ENCODE assay signal across 32 mouse cellular contexts in genomic region chr10:78446195-78446594, GRCm38 (mm10).
"Had no signal": no experiment of that assay in that cellular context is flagged by ENCODE, and none has a peak within 500 bp of the region (broad histone marks: within the 10 kb centered on the region; RNA-seq: fewer than 3 reads in every experiment).

No protein-coding gene starts in this region.

- H3K4me1 ChIP-seq: limb, embryonic 10.5 days; limb, embryonic 12.5 days; limb, embryonic 13.5 days; limb, embryonic 15.5 days; liver, embryonic 12.5 days; liver, embryonic 13.5 days; liver, embryonic 15.5 days; lung, embryonic 15.5 days; midbrain, embryonic 10.5 days; midbrain, embryonic 12.5 days; midbrain, embryonic 13.5 days; midbrain, embryonic 15.5 days; neural tube, embryonic 12.5 days had no signal

- DNase-seq: left cerebral cortex, postnatal 4 days; liver; liver, embryonic 13.5 days; liver, postnatal 0 days; lung, adult 18-20 months; lung, adult 2 months; lung, embryonic 14.5 days; lung, postnatal 10 days; lung, postnatal 14 days; lung, postnatal 36 days; lung, postnatal 4 days; midbrain, embryonic 14.5 days had no signal

- H3K9ac ChIP-seq: limb, embryonic 12.5 days; limb, embryonic 13.5 days; limb, embryonic 15.5 days; liver, embryonic 12.5 days; liver, embryonic 13.5 days; liver, embryonic 14.5 days; liver, embryonic 15.5 days; liver, postnatal 0 days; lung, embryonic 14.5 days; lung, embryonic 15.5 days; midbrain, embryonic 12.5 days; midbrain, embryonic 13.5 days; midbrain, embryonic 15.5 days; neural tube, embryonic 12.5 days had no signal

- H3K4me3 ChIP-seq: limb, embryonic 10.5 days; limb, embryonic 12.5 days; limb, embryonic 13.5 days; limb, embryonic 15.5 days; liver, embryonic 12.5 days; liver, embryonic 13.5 days; liver, embryonic 15.5 days; lung, embryonic 15.5 days; megakaryocyte, embryonic 14.5 days; midbrain, embryonic 10.5 days; midbrain, embryonic 12.5 days; midbrain, embryonic 13.5 days; midbrain, embryonic 15.5 days; myocyte; neural tube, embryonic 12.5 days had no signal

- H3K4me2 ChIP-seq: limb, embryonic 12.5 days; limb, embryonic 13.5 days; limb, embryonic 15.5 days; liver, embryonic 11.5 days; liver, embryonic 12.5 days; liver, embryonic 13.5 days; liver, embryonic 15.5 days; lung, embryonic 14.5 days; lung, embryonic 15.5 days; midbrain, embryonic 11.5 days; midbrain, embryonic 12.5 days; midbrain, embryonic 13.5 days; midbrain, embryonic 15.5 days; neural tube, embryonic 12.5 days had no signal

- H3K27me3 ChIP-seq: limb, embryonic 12.5 days; limb, embryonic 13.5 days; limb, embryonic 15.5 days; liver, embryonic 12.5 days; liver, embryonic 13.5 days; liver, embryonic 15.5 days; lung, embryonic 15.5 days; megakaryocyte, embryonic 14.5 days; midbrain, embryonic 12.5 days; midbrain, embryonic 13.5 days; midbrain, embryonic 15.5 days; neural tube, embryonic 12.5 days had no signal

- H3K9me3 ChIP-seq: limb, embryonic 10.5 days; limb, embryonic 12.5 days; limb, embryonic 13.5 days; limb, embryonic 15.5 days; liver, embryonic 12.5 days; liver, embryonic 13.5 days; liver, embryonic 15.5 days; lung, embryonic 15.5 days; megakaryocyte, embryonic 14.5 days; midbrain, embryonic 10.5 days; midbrain, embryonic 12.5 days; midbrain, embryonic 13.5 days; midbrain, embryonic 15.5 days; neural tube, embryonic 12.5 days had no signal

- ATAC-seq: liver, embryonic 12.5 days; liver, postnatal 0 days; lung, postnatal 0 days; midbrain, embryonic 13.5 days; midbrain, embryonic 15.5 days; midbrain, embryonic 16.5 days had no signal

- H3K27ac ChIP-seq: limb, embryonic 10.5 days; limb, embryonic 12.5 days; limb, embryonic 13.5 days; limb, embryonic 15.5 days; liver, embryonic 12.5 days; liver, embryonic 13.5 days; liver, embryonic 14.5 days; liver, embryonic 15.5 days; lung, embryonic 15.5 days; macrophage; midbrain, embryonic 10.5 days; midbrain, embryonic 12.5 days; midbrain, embryonic 13.5 days; midbrain, embryonic 15.5 days; neural tube, embryonic 12.5 days had no signal
